Mouse (Mus musculus) frontal cortex, adult 2 months (tissue): Measurements from ENCODE around the gene Abcg8. TPM values are rescaled to one million over a fixed set of nuclear protein-coding genes. Genes with fewer than 3 reads are reported as not detected.

Source experiments
- polyA plus RNA-seq: library from polyadenylated mRNA; depleted of rRNA; stranded (reverse); fragments of >200 nt; gene quantifications from 2 replicates; pipeline ENCODE4 v1.2.3, GENCODE M21; 2012; rRNA removed

The Abcg8 gene
- polyA plus RNA-seq, 1 experiment = not detected

Other genes starting within 250 kb of the Abcg8 start
- 5.1 and 6.1 TPM in 2 replicates for gene Thada, start 210.1 kb upstream of the Abcg8 start, polyA plus RNA-seq
- gene Plekhh2, start 164.4 kb upstream of the Abcg8 start, polyA plus RNA-seq = 8.4 and 9.0 TPM in 2 replicates
- gene Dync2li1, start 49.8 kb upstream of the Abcg8 start, polyA plus RNA-seq = 25.2 and 29.6 TPM in 2 replicates
- gene Abcg5, start 6.7 kb downstream of the Abcg8 start, polyA plus RNA-seq = 0.08 TPM in 1 of 2 replicates, not detected in the other
- 31.8 and 35.5 TPM in 2 replicates for gene Lrpprc, start 114.5 kb downstream of the Abcg8 start, polyA plus RNA-seq